Mouse (Mus musculus) right cerebral cortex, adult 18-20 months (tissue): ENCODE results near the gene Cacna1c.

Experiments used
- DNase-seq: peaks from one replicate; pipeline ENCODE4 v3.0.0; 2022; ENCODE audit warnings: mixed read lengths

Cacna1c gene

DNA sequence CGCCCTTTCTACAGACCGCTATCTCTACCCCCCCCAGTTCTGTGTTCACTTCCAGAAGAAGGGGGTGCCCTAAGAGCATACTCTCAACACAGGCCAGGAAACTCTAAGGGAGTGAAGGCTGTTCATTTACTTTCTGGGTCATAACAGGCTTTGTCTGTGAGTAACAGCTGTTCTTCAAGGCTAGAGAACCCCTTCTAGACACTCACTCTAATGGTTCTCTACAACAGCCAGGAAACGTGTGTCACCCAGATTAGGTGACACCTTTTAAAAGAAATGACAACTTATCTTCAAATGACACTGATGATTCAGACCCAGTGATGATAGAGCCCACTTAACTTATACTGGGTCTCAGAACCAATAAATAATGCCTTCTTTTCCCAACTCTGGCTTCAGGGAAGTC, 461.1 kb downstream of the Cacna1c start:
- DNase-seq: no peak

DNA sequence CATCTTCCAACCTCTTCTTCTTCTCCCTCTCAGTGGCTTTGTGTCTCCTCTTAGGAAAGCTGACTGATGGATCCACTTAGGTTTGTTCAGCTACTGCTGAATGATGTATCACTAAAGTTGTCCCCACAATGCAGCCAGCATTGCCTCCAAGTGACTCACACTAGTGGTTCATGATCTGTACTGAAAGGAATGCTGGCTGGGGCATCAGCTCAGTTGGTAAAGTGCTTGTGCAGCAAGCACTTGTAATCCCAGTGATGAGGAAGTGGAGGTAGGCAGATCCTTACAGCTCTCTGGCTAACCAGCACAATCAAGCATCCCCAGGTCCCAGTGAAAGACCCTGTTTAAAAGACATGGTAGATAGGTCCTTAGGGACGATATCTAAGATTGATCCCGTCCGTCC, 464.3 kb downstream of the Cacna1c start:
- no peak for DNase-seq

DNA sequence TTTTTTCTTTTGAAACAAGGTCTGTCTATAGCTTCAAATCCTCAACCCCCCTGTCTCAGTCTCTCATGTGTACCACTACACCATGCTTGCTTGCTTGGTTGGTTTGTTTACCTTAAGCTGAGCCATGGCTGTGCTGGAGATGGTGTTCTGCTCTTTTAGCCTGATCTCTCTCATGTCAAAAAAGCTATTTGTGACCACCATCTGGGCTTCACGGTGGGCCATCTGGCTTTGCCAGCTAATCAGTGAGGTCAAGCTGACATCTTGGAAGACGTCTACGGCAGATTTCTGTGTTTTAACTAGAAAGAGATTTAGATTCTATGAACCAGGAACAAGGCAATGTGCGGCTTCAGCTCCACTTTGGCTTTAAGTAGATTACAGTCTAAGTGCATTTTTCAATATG, 471.3 kb downstream of the Cacna1c start:
- DNase-seq: no peak

DNA sequence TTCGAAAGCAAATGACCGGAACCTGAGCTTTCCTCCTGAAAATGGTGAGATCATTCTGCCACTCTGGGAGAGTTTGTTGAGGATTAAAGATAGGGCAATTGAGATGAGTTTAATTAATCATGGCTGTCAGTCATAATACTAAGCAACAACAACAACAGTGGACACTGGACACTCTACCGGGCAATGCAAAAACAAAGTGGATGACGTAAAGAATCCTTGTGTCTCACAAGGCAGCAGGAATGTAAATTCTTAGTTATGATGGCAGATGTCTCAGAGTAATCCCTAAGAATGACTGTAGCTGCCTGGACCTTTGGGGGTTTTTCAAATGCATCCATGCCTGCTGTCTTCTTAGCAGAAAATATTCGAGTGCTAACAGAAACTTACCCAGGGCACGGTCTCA, 471.8 kb downstream of the Cacna1c start:
- no peak for DNase-seq

DNA sequence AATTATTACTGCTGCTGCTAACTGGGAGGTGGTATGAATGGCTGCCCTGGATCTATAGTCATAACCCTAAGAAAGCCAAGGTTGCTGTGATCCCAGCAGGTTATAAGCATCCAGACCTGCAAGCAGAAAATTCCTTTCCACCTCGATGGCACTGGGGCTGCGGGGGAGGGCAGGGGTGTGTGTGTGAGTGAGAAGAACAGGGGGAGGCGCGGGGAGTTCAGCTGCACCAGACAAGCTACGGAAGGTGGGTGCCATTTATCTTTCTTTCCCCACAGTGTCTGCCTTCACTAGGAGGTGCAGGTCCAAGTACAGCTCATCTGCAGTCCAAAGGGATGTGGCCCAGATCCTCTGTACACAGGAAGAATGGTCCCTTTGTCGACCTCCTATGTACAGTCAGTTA, 473.9 kb downstream of the Cacna1c start:
- no peak for DNase-seq

DNA sequence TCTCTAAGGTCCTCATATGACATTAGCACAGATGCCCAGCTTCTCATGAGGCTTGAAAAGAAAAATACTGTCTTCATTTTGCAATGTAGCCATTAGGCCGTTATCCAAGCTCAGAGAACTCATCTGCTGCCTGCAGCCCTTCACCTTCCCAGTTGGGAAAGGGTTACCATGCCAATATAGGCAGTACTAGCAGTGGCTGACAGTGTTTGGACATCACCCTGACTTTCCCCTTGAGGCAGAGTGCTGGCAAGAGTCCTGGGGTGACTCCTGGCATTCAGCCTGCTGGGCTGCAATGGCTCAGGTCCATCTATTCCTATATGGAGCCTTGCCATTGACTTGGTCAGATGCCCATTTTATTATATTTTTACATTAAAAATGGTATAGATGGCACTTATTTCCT, 476.7 kb downstream of the Cacna1c start:
- DNase-seq: no peak

DNA sequence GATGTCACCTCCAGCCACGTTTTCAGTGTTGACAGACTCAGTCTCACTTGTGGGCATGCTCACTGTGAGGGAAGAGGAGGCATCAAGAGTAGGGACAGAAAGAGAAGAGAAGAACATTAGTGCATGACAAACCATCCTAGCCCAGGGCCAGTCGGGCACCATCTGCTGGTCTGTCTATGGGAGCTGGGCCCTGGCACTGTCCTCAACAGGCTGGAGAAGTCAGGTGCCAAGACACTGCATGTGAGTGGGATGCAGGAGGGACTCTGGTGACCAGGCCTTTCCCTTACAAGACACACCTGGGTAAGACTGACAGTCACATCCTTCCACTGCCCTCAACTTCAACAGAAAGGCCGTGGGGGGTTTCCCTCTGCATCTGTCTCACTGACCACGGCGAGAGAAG, 482.9 kb downstream of the Cacna1c start:
- DNase-seq: no peak

DNA sequence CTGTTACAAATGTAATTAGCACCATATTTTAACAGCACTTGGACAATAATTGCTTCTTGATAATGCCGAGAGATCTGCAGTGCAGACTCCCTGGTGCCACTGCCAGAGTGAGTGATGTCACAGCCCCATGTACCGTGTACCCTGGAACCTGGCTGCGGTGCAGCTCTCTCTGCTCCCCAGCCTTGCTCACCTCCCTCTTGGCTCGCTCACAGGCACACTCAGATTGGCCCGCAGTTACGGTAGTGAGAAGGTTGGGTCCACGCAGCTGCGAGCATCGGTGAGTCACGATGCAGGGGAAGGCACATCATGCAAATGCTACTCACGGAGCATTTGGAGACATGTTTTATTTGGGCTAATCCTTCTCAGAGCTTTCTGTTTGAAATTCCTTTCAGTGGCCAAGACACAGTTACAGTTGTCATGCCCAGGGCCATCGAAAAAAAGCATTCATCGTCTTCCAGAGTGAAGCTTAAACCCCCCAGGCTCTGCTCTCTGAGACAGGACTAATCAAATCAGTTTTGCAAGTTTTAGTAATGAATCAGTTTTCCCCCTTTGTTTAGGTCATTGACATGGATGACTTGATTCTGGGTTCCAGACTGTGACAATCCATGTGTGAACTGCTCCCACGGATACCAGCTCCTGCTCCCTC, 484.4 kb downstream of the Cacna1c start:
- DNase-seq: peak; percentile 85

DNA sequence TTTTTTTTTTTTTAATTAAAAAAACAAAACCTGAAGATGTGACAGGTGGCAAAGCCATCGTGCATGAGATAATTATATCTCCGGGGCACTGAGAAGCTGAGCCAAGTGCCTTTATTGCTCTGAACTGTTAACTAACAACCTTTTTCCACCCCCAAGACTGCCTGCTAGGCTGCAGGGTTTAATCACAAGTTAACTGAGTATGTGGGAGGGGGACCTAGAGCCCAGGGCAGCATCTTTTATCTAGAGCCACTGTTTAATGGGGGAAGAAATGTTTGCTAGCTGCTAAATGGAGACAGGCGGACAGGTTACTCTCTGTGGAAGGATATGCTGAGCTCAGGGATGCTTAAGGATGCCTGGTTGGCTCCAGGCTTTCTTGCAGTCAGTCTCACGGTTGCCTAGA, 489.2 kb downstream of the Cacna1c start:
- DNase-seq: no peak

DNA sequence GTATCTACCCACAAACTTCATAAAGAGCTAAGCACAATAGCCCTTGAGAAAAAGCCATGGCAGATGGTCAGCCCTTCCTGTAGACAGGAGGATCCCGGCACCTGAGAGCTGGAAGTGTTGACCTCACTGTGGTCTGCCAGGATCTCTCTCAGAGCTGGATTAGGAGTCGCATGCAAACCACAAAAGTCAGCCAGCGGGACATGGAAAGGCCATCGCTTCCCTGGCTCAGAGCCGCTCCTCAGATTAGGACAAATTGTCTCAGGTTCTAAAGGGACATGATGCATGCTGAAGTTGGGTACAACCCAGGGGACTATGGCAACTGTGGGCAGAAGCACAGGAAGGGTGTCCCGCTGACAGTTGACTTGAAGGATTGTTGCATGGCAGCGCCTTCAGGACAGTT, 490.4 kb downstream of the Cacna1c start:
- DNase-seq: no peak

DNA sequence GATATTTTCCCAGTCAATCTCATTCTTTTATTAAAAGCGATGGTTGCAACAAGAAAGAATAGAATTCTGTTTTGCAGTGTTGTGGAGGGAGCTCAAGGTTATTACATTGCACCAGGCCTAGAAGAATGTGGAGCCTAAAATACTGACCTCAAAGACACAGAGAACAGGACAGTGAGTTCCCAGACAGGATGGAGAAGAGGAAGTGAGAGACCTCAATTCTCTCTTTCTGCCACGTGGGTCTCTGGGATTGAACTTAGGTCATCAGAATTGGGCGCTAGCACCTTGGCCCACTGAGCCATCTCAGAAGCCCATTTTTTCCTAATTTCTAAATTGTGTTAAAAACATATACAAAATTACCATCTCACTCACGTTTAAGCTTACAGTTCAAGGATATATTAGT, 501.6 kb downstream of the Cacna1c start:
- no peak for DNase-seq

DNA sequence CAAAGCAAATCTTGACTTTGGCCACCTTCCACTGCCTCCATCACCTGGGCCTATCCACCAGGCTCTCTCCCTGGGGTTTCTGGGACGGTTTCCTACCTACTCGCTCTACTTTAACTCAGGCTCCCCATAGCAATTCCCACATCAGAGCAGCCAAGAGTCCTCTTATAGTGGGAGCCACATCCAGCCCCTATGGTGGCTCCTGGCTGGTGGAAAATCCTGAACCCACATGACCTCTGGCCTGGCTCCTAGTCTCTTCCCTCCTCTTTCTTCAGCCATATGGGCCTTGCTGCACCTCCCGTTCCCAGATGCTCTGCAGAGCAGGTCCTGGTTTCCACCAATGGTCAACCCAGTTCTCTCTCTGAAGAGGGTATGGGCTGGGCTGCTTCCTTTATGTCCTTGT, 506.8 kb downstream of the Cacna1c start:
- no peak for DNase-seq

DNA sequence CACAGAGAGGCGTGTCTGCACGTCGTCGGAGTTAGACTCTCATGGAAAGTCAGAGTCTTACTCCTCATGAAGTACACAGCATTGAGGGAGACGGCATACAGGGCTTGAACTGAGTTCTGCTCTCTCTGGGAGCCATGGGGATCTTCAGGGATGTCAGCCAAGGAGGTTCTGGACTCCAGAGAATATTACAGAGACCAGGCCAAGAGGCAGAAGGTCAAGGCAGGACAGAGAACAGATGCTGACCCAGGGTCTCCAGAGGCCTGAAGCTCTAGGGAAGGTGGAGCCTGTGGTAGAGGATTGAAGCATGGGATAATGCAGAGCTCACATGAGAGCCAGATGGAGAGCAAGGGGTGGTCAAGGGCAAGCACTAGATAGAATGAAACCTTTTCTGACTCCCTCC, 507.4 kb downstream of the Cacna1c start:
- no peak for DNase-seq

DNA sequence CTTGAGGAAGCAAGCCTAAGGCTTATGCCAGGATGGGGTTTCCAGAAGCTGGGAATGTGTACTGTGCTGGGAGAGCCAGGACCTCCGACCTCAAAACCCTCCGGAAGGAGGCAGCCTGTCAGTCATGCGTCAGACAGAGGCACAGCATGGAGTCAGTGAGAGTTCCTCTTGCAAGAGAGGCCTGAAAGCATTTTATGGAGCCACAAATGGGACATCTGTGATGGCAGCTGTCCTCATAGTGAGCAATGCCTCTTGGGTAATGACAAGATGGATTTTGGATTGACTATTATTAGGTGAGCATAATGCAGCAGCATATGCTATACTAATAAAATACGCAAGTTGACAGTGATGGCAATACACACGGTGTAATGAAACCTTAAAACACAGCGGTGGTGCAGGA, 515.4 kb downstream of the Cacna1c start:
- no peak for DNase-seq

DNA sequence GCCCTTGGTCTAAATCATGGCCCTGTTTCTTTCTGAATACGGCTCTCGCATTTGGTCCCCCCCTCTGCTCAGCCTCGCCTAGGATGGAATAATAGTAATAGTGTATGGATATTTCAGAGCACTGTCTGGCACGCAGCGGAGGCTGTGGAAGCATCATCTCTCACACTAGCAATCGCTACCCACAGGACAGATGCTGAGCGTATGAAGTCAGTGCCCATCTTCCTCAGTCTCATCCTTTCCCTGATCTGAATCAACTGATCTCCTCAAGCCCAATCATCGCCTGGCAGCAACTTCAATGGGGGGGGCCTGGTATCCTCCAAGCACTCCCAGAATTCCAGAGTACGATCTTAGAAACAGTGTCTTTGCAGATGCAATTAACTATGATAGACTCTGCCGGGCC, 518.2 kb downstream of the Cacna1c start:
- DNase-seq: peak; percentile 54

DNA sequence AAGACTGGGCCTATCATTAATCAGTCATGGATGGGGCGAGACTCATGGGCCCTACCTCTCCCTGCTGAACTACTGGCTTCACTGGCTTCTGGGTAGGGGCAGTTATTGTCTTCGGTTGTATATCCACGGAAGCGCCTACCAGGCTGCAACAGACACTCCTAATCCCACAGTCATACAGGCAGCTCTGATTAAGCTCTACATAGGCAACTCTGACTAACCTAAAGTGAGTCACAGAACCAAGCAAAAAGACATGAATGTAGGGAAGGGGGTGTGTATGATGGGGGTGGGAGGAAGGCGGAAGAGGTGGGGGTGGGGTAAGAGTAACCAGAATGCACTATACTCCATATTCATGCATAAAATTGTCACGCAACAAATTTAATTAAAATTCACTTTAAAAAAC, 518.9 kb downstream of the Cacna1c start:
- no peak for DNase-seq

DNA sequence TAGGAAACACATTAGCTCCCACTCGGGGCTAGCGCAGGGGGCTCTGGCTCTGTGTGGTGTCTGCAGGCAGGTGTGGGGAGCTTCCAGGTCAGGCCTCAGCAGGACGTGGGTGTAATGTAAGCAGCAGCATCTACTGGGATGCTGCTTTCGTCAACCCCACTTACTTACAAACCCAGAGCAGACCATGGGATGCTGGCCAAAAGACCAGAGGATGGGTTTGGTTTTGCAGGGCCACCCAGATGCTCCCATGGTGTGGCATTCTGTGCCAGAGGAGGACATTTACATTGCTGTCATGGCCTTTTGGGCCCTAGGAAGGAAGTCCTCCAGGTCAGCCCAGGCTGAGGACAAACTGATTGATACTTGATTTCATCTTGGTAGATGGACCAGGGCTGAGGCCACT, 521.4 kb downstream of the Cacna1c start:
- DNase-seq: no peak

DNA sequence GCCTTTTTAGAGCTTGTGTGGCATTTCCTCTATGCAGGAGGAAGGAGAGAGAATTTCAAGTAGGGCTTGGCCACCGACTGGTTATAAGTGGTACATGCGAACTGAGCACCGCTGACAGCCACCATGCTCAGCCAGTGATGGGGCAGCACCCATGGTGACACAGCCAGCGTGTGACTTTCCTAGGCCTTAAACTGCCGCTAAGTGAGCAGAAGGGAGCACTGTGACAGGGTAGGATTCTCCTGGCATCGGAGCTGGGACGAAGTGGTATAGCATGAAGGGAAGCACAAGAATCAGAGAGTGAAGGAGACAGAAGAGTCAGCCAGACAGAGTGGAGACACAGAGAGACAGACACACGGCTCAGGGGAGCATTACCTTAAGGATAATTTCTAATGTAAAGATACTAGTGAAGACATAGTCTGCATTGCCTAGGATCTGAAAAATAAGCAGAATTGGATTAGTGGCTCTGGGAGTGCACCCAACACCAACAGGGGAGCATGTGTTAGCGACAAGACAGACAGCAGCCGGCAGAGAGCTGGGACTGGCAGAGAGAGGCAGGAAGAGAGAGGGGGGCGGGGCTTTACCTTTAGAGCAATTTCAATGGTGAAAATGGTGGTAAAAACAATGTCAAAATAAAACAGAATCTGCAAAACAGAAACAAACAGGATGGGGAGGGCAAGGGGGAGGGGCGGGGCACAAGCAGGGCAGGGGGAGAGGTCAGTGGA, 522.1 kb downstream of the Cacna1c start:
- DNase-seq: no peak

DNA sequence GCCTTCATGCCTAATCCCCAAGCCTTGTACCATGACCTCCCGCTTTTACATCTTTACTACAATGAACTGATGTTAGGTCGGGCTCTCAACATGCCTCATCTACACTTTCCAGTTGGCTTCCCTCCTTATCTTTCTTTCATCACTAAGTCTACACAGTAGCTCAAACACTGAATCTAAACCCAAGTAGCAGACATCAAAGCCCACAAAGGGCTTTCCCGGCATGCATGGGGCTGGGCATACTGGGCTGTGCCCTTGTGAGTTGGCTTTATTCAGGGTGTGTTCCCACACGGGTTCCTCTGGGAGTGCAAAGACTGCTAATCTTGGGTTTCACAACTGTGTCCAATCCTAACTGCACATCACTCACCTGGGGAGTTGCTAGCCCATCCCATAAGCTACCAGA, 542.9 kb downstream of the Cacna1c start:
- no peak for DNase-seq

DNA sequence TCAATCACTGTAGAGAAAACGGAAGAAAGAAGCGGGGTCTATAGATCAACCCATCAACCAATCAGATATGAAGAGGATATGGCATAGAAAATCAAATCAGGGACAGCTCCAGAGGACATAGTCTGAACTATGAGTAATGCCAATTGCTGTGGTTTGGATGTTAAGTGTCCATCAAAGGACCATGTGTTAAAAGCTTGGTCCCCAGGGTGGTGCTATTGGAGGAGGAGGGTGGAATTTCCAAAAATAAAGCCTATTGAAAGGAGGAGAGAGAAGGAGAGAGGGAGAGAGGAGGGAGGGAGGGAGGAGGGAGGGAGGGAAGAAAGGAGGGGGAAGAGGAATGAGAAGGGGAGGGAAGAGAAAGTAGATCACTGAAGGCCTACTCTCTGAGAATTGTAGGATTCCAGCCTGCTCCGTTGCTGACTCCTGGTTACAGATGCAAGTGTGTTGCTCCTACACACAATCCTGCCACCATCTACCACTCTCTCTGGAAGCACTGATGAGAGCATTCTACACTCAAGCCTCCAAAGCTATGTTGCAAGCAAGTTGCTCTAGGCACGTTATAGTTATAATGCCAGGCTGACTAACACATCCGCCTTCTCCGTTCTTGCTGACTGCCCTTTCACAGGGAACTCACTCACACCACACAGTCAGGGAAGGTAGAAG, 547.0 kb downstream of the Cacna1c start:
- peak; percentile 23 for DNase-seq

DNA sequence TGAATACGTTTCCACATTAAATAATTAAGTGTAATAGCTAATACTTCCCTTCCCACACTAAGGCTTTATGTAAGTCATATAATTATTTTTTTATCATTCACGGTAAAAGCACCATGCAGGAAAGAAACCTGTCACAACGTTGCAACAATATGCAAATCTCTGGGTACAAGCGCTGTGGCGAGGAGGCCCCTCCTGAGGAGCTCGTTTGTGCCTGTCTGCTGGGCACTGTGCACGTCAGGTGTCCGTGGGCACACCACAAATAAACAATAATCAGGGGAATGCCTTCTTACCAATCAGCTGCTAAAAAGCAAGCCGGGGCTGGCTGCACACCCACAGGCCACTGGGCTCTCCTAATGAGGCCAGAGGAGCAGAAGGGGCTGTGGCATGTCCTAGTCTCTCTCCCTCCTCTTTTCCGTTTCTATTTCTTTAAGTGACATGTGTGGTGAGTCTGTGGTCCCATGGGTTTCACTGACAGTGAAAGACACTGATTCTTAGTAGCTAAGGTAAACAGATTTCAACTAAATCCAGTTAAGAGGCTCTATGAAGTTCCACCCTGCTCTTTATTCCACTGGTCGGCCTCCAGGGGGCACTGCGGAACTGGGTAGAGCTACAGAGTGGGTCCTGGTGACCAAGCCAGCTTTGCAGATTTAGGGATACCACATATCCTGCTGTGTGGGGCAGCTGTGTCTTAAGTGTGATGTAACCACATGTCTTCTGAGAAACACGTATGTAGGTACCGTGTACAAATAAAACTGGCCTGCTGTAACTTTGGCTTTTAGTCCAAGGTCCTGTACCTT, 549.8 kb downstream of the Cacna1c start:
- DNase-seq: peak; percentile 74

DNA sequence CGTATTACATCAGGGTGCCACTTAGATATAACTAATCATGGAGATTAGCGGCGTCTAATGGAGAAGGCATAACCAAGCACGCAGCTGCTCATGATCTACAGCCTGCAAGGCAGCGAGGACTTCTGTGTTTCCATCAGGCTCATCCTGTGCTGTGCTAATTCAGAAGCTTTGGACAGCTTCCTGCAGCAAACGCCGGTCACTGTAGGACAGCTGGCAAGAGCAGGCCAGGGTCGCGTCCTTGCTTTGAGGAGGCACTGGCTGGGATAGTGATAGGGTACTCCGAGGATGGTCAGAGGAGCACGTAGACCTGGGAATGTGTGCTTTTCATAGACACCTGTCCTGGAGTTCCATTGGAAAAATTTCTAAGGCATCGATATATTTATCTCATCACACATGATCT, 551.4 kb downstream of the Cacna1c start:
- DNase-seq: no peak

DNA sequence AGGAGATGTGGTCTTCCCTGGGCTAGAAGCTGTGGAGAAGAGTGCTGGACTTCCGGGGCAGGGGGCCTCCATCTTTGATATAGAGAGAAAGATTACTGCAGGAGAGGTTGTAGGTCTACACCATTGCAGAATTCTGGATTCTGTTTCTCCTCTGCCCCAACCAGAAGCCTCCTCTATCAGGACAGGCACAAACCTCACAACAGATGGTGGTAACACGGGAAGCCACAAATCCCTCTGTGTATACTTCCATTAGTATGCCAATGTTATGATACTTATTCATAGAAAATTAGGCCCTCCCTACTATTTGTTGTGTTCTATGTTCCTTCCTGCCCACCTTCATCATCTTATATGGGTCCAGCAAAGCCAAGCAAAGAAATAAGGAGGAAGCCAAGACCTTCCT, 552.7 kb downstream of the Cacna1c start:
- no peak for DNase-seq
